Mouse (Mus musculus): ENCODE measurements around the gene Mgat3. TPM values are rescaled to one million over a fixed set of nuclear protein-coding genes. Genes with fewer than 3 reads are reported as not detected.
A peak's percentile ranks its signal among the peaks of the same experiment; 100 is the strongest.

The Mgat3 gene
- polyA plus RNA-seq, 1 experiment from 2014 or later: 9.6 TPM

GRCm38 (mm10) chr15:80219211-80219610 lies 45.7 kb downstream of the Mgat3 start:
- Histone ChIP-seq H3K4me2 (peak overlapping the region; percentile 4; the same call in 1 of the 2 replicates), H3K27ac (no peak overlapping the region; the same call in 1 of the 2 replicates)
- WGBS: 63% methylated on average over 14 of the region's 14 CpGs

GRCm38 (mm10) chr15:80219705-80220657 lies 46.5 kb downstream of the Mgat3 start:
- H3K4me3 ChIP-seq (replicated peaks): no peak overlapping the region
- H3K9ac ChIP-seq: no peak overlapping the region
- no peak overlapping the region; the same call in 1 of the 2 replicates for H3K27ac ChIP-seq

More at GRCm38 (mm10) chr15:80219211-80219610, 45.7 kb downstream of the Mgat3 start:
- H3K9ac ChIP-seq: no peak overlapping the region
- no peaks in the 10 kb centered on the region for H3K9me3 ChIP-seq
- H3K27me3 ChIP-seq: no peaks in the 10 kb centered on the region
- H3K4me1 ChIP-seq: peaks cover 7% of the 10 kb centered on the region
- no peak overlapping the region for H3K4me3 ChIP-seq (replicated peaks)
- H3K36me3 ChIP-seq (replicated peaks): peaks cover 7% of the 10 kb centered on the region
- ATAC-seq (ENCODE audit: low FRiP score): no peak

GRCm38 (mm10) chr15:80221031-80221430 lies 47.5 kb downstream of the Mgat3 start:
- H3K4me2 ChIP-seq: no peak overlapping the region
- WGBS: 71% methylated on average over 8 of the region's 8 CpGs
- no peak for ATAC-seq (ENCODE audit: low FRiP score)
- H3K9me3 ChIP-seq: no peaks in the 10 kb centered on the region
- no peak overlapping the region for H3K4me3 ChIP-seq (replicated peaks)
- peaks cover 4% of the 10 kb centered on the region for H3K36me3 ChIP-seq (replicated peaks)
- H3K4me1 ChIP-seq: peaks cover 7% of the 10 kb centered on the region
- no peak overlapping the region for H3K9ac ChIP-seq
- H3K27ac ChIP-seq: no peak overlapping the region
- no peaks in the 10 kb centered on the region for H3K27me3 ChIP-seq

More at GRCm38 (mm10) chr15:80219705-80220657, 46.5 kb downstream of the Mgat3 start:
- Histone ChIP-seq H3K27me3 (no peaks in the 10 kb centered on the region), H3K9me3 (no peaks in the 10 kb centered on the region), H3K4me1 (peaks cover 7% of the 10 kb centered on the region), H3K36me3 (replicated peaks) (peaks cover 4% of the 10 kb centered on the region), H3K4me2 (peak overlapping the region; percentile 4; the same call in 1 of the 2 replicates)
- 66% methylated on average over 4 of the region's 4 CpGs for WGBS
- no peak for ATAC-seq (ENCODE audit: low FRiP score)

- H3K4me2 ChIP-seq: no peak overlapping the region
- H3K9ac ChIP-seq: no peak overlapping the region
- no peaks in the 10 kb centered on the region for H3K27me3 ChIP-seq
- H3K27ac ChIP-seq: no peak overlapping the region
- no peak overlapping the region for H3K4me3 ChIP-seq (replicated peaks)
- ATAC-seq (ENCODE audit: low FRiP score): no peak
- no peaks in the 10 kb centered on the region for H3K36me3 ChIP-seq (replicated peaks)
- WGBS: 89% methylated on average over 7 of the region's 7 CpGs
- H3K9me3 ChIP-seq: no peaks in the 10 kb centered on the region
- peaks cover 11% of the 10 kb centered on the region for H3K4me1 ChIP-seq
These were observed 50.2 kb downstream of the Mgat3 start for GRCm38 (mm10) chr15:80223751-80224150.

- Histone ChIP-seq H3K27me3 (no peaks in the 10 kb centered on the region), H3K9me3 (no peaks in the 10 kb centered on the region), H3K27ac (no peak overlapping the region), H3K4me2 (no peak overlapping the region), H3K4me3 (replicated peaks) (no peak overlapping the region), H3K9ac (no peak overlapping the region), H3K4me1 (peaks cover 4% of the 10 kb centered on the region; the same call in 1 of the 2 replicates), H3K36me3 (replicated peaks) (no peaks in the 10 kb centered on the region)
- no peak for ATAC-seq (ENCODE audit: low FRiP score)
- WGBS: 28% methylated on average over 9 of the region's 9 CpGs
These were observed 51.7 kb downstream of the Mgat3 start for GRCm38 (mm10) chr15:80225208-80225607.

GRCm38 (mm10) chr15:80225796-80226195 lies 52.3 kb downstream of the Mgat3 start:
- H3K4me1 ChIP-seq: peaks cover 4% of the 10 kb centered on the region; the same call in 1 of the 2 replicates
- H3K27me3 ChIP-seq: no peaks in the 10 kb centered on the region
- H3K27ac ChIP-seq: no peak overlapping the region
- no peaks in the 10 kb centered on the region for H3K9me3 ChIP-seq
- H3K36me3 ChIP-seq (replicated peaks): no peaks in the 10 kb centered on the region
- 44% methylated on average over 2 of the region's 2 CpGs for WGBS
- no peak overlapping the region for H3K4me2 ChIP-seq
- no peak for ATAC-seq (ENCODE audit: low FRiP score)
- no peak overlapping the region for H3K4me3 ChIP-seq (replicated peaks)
- H3K9ac ChIP-seq: no peak overlapping the region

GRCm38 (mm10) chr15:80228071-80228800 lies 54.7 kb downstream of the Mgat3 start:
- no peaks in the 10 kb centered on the region for H3K27me3 ChIP-seq
- H3K9me3 ChIP-seq: no peaks in the 10 kb centered on the region
- peaks cover 7% of the 10 kb centered on the region for H3K4me1 ChIP-seq
- H3K4me2 ChIP-seq: no peak overlapping the region
- H3K9ac ChIP-seq: no peak overlapping the region
- no peaks in the 10 kb centered on the region for H3K36me3 ChIP-seq (replicated peaks)
- no peak for ATAC-seq (ENCODE audit: low FRiP score)
- WGBS: 74% methylated on average over 17 of the region's 17 CpGs
- no peak overlapping the region for H3K4me3 ChIP-seq (replicated peaks)
- no peak overlapping the region for H3K27ac ChIP-seq

- H3K36me3 ChIP-seq (replicated peaks): peaks cover 19% of the 10 kb centered on the region
- H3K9me3 ChIP-seq: no peaks in the 10 kb centered on the region
- H3K27me3 ChIP-seq: no peaks in the 10 kb centered on the region
- 43% methylated on average over 2 of the region's 2 CpGs for WGBS
- no peak overlapping the region for H3K9ac ChIP-seq
- no peak overlapping the region for H3K4me2 ChIP-seq
- H3K27ac ChIP-seq: no peak overlapping the region
- no peak for ATAC-seq (ENCODE audit: low FRiP score)
- peaks cover 24% of the 10 kb centered on the region for H3K4me1 ChIP-seq
- H3K4me3 ChIP-seq (replicated peaks): no peak overlapping the region
These were observed 58.8 kb downstream of the Mgat3 start for GRCm38 (mm10) chr15:80232331-80232730.

GRCm38 (mm10) chr15:80233053-80233452 lies 59.5 kb downstream of the Mgat3 start:
- H3K9ac ChIP-seq: no peak overlapping the region
- WGBS: 63% methylated on average over 4 of the region's 4 CpGs
- peaks cover 24% of the 10 kb centered on the region for H3K36me3 ChIP-seq (replicated peaks)
- H3K9me3 ChIP-seq: no peaks in the 10 kb centered on the region
- peak; percentile 18; the same call in 1 of the 2 replicates for ATAC-seq (ENCODE audit: low FRiP score)
- H3K27ac ChIP-seq: peak overlapping the region; percentile 72; the same call in 1 of the 2 replicates
- H3K27me3 ChIP-seq: no peaks in the 10 kb centered on the region
- H3K4me1 ChIP-seq: peaks cover 24% of the 10 kb centered on the region
- H3K4me2 ChIP-seq: peak overlapping the region; percentile 96
- H3K4me3 ChIP-seq (replicated peaks): peak overlapping the region; percentile 90; the same call in 1 of the 2 replicates

- Histone ChIP-seq H3K27me3 (no peaks in the 10 kb centered on the region), H3K4me3 (replicated peaks) (peak within 1 kb of the TSS; percentile 90), H3K9me3 (no peaks in the 10 kb centered on the region), H3K4me1 (peaks cover 20% of the 10 kb centered on the region), H3K36me3 (replicated peaks) (peaks cover 32% of the 10 kb centered on the region), H3K4me2 (peak within 1 kb of the TSS; percentile 96), H3K27ac (peak within 1 kb of the TSS; percentile 72), H3K9ac (peak within 1 kb of the TSS; percentile 82)
- WGBS: under 1% methylated on average over 65 of the region's 67 CpGs
- ATAC-seq (ENCODE audit: low FRiP score): peak; percentile 98
These were observed 60.4 kb downstream of the Mgat3 start, which contains the start of gene Mief1 for GRCm38 (mm10) chr15:80233733-80234509. TSS of gene Mief1 (plus strand) at chr15:80234018.

GRCm38 (mm10) chr15:80235535-80235934 lies 62.0 kb downstream of the Mgat3 start, which contains the start of gene AC140267.1:
TSS of gene AC140267.1 (plus strand) at chr15:80235835.
- peak within 1 kb of the TSS; percentile 82 for H3K9ac ChIP-seq
- 93% methylated on average over 9 of the region's 9 CpGs for WGBS
- H3K4me3 ChIP-seq (replicated peaks): peak within 1 kb of the TSS; percentile 90
- H3K27me3 ChIP-seq: no peaks in the 10 kb centered on the region
- peak within 1 kb of the TSS; percentile 96 for H3K4me2 ChIP-seq
- peaks cover 20% of the 10 kb centered on the region for H3K4me1 ChIP-seq
- no peak for ATAC-seq (ENCODE audit: low FRiP score)
- H3K9me3 ChIP-seq: no peaks in the 10 kb centered on the region
- H3K36me3 ChIP-seq (replicated peaks): peaks cover 41% of the 10 kb centered on the region
- peak within 1 kb of the TSS; percentile 72; the same call in 1 of the 2 replicates for H3K27ac ChIP-seq

All from forebrain, embryonic 12.5 days (tissue).